Mouse (Mus musculus): Measurements from ENCODE around the gene Dkk3. TPM values are rescaled to one million over a fixed set of nuclear protein-coding genes. Genes with fewer than 3 reads are reported as not detected.

The Dkk3 gene
- total RNA-seq, 1 experiment, result 8.6 TPM

DNA sequence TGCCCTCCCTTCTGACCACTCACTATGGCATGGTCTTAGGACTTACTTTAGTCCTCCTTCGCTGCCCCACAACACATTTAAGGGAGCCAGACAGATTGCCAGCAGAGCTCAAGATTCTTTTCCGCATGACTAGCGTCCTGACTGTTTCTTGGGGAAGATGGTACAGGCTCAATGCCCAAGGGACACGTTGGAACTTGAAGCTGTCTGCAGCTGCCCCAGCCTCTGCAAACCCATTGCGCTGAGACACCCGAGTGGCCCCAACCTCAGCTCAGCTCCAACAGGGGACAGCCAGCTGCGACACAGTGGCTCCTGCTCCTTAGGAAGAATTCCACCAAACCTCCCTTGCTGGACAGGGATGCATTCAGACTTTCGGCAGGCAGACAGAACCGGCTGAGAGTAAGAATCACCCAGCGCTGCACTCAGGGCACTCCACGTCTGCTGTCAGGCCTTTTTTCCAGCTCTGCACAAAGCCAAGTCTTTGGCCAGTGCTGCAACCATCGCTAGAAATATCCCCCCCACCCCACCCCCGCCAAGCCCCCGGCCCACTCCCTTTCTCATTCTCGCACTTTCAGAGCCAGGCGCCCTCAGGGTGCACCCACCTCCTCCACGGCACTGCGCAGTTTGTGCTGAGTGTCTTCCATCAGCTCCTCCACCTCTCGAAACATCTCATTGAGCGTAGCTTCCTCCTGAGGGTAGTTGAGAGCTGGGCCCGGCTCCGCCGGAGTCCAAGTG lies 1.1 kb downstream of the Dkk3 start:
- Histone ChIP-seq H3K4me3 (ENCODE audit: insufficient read depth in 1 of 2, low read depth in 1 of 2, low read length in 2 of 2, poor library complexity in 1 of 2, severe bottlenecking in 1 of 2) (peak overlapping the region; percentile 60 to 76), H3K27ac (ENCODE audit: insufficient read depth, low read depth, low read length, poor library complexity, severe bottlenecking) (no peak overlapping the region), H3K4me1 (ENCODE audit: control insufficient read depth in 2 of 2, insufficient read depth in 2 of 2, low read length in 2 of 2, poor library complexity in 1 of 2) (peaks cover 0 to 10% of the 10 kb centered on the region in 2 experiments; a peak in 2 of 4 replicates), H3K9ac (ENCODE audit: insufficient read depth, low read depth, low read length, poor library complexity, severe bottlenecking) (peak overlapping the region; percentile 29; the same call in 1 of the 2 replicates), H3K36me3 (ENCODE audit: control insufficient read depth, insufficient read depth, low read length, poor library complexity, severe bottlenecking) (no peaks in the 10 kb centered on the region), H3K9me3 (ENCODE audit: control insufficient read depth, insufficient read depth, low read depth, low read length) (no peaks in the 10 kb centered on the region)
- in situ Hi-C loops (cut with MboI; ENCODE audit: low sequenced_read_pairs in 2 of 2, unreplicated experiment in 2 of 2), result no loop called here
- TF ChIP-seq HCFC1 (IDR thresholded peaks at IDR 0.05; ENCODE audit: borderline replicate concordance, insufficient read depth, low read length), result no peak
- no peak for TF ChIP-seq CHD2 (IDR thresholded peaks at IDR 0.05; ENCODE audit: low read depth, low read length)
- no peak for TF ChIP-seq ZNF384 (IDR thresholded peaks at IDR 0.05; ENCODE audit: low read depth, low read length)
- TF ChIP-seq ZC3H11A (IDR thresholded peaks at IDR 0.05; ENCODE audit: borderline replicate concordance, low read depth, low read length), result no peak
- TF ChIP-seq MAFK (IDR thresholded peaks at IDR 0.05; ENCODE audit: insufficient read depth, low read depth, low read length), result no peak
- DNase-seq (ENCODE audit: low read depth, low spot score), result no peak

DNA sequence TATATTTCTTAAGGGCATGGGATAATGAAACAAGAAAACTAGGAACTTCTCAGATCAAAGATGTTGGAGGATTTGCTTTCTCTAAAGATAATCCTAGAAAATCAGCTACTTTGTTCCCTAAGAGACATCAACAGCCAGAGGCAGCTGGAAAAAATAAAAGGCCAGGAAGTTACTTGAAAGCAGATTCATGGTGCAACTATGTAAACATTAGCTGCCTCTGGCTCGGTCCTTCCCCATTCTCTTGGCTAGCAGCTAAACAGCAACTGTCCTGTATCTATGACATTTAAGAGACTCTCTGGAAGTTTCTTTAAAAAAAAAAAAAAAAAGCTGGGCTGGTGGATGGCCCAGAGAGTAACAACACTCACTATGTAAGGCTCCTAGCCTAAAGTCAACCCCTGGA lies 3.7 kb downstream of the Dkk3 start:
- no peak overlapping the region for H3K4me3 ChIP-seq (ENCODE audit: insufficient read depth in 1 of 2, low read depth in 1 of 2, low read length in 2 of 2, poor library complexity in 1 of 2, severe bottlenecking in 1 of 2)
- TF ChIP-seq MAFK (IDR thresholded peaks at IDR 0.05; ENCODE audit: insufficient read depth, low read depth, low read length), result no peak
- TF ChIP-seq ZC3H11A (IDR thresholded peaks at IDR 0.05; ENCODE audit: borderline replicate concordance, low read depth, low read length), result no peak
- TF ChIP-seq CHD2 (IDR thresholded peaks at IDR 0.05; ENCODE audit: low read depth, low read length), result no peak
- no peak for TF ChIP-seq HCFC1 (IDR thresholded peaks at IDR 0.05; ENCODE audit: borderline replicate concordance, insufficient read depth, low read length)
- no peak for TF ChIP-seq ZNF384 (IDR thresholded peaks at IDR 0.05; ENCODE audit: low read depth, low read length)
- H3K9ac ChIP-seq (ENCODE audit: insufficient read depth, low read depth, low read length, poor library complexity, severe bottlenecking), result no peak overlapping the region
- H3K36me3 ChIP-seq (ENCODE audit: control insufficient read depth, insufficient read depth, low read length, poor library complexity, severe bottlenecking), result no peaks in the 10 kb centered on the region
- H3K27ac ChIP-seq (ENCODE audit: insufficient read depth, low read depth, low read length, poor library complexity, severe bottlenecking), result no peak overlapping the region
- H3K4me1 ChIP-seq (ENCODE audit: control insufficient read depth in 2 of 2, insufficient read depth in 2 of 2, low read length in 2 of 2, poor library complexity in 1 of 2), result peaks cover 0 to 10% of the 10 kb centered on the region in 2 experiments; a peak in 2 of 4 replicates
- no peaks in the 10 kb centered on the region for H3K9me3 ChIP-seq (ENCODE audit: control insufficient read depth, insufficient read depth, low read depth, low read length)
- in situ Hi-C loops (cut with MboI; ENCODE audit: low sequenced_read_pairs in 2 of 2, unreplicated experiment in 2 of 2), result no loop called here
- DNase-seq (ENCODE audit: low read depth, low spot score), result no peak

DNA sequence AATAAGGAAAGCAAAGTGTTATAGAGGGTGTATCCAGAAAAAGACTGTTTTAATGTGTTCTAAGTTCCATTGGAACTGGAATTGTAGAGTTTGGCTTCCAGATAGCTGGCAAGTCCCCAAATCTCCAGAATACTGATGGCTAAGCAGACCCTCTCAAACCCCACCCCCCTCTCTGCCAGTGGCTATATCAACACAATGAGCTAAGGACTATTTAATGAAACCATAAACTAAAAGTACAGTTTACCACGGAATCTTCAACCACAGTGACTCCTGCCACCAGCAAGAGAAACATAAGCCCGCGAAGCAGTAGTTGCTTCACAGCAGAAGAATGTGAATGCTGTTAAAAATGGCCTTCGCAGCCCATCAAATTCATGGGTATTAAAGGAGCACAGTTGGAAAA lies 4.4 kb downstream of the Dkk3 start:
- DNase-seq (ENCODE audit: low read depth, low spot score), result no peak
- H3K9me3 ChIP-seq (ENCODE audit: control insufficient read depth, insufficient read depth, low read depth, low read length), result no peaks in the 10 kb centered on the region
- in situ Hi-C loops (cut with MboI; ENCODE audit: low sequenced_read_pairs in 2 of 2, unreplicated experiment in 2 of 2), result no loop called here
- H3K4me1 ChIP-seq (ENCODE audit: control insufficient read depth in 2 of 2, insufficient read depth in 2 of 2, low read length in 2 of 2, poor library complexity in 1 of 2), result peaks cover 0 to 10% of the 10 kb centered on the region in 2 experiments; a peak in 2 of 4 replicates
- TF ChIP-seq CHD2 (IDR thresholded peaks at IDR 0.05; ENCODE audit: low read depth, low read length) (no peak), HCFC1 (IDR thresholded peaks at IDR 0.05; ENCODE audit: borderline replicate concordance, insufficient read depth, low read length) (no peak), MAFK (IDR thresholded peaks at IDR 0.05; ENCODE audit: insufficient read depth, low read depth, low read length) (no peak), ZC3H11A (IDR thresholded peaks at IDR 0.05; ENCODE audit: borderline replicate concordance, low read depth, low read length) (no peak), ZNF384 (IDR thresholded peaks at IDR 0.05; ENCODE audit: low read depth, low read length) (no peak)
- H3K36me3 ChIP-seq (ENCODE audit: control insufficient read depth, insufficient read depth, low read length, poor library complexity, severe bottlenecking), result no peaks in the 10 kb centered on the region
- no peak overlapping the region for H3K9ac ChIP-seq (ENCODE audit: insufficient read depth, low read depth, low read length, poor library complexity, severe bottlenecking)
- H3K4me3 ChIP-seq (ENCODE audit: insufficient read depth in 1 of 2, low read depth in 1 of 2, low read length in 2 of 2, poor library complexity in 1 of 2, severe bottlenecking in 1 of 2), result no peak overlapping the region
- no peak overlapping the region for H3K27ac ChIP-seq (ENCODE audit: insufficient read depth, low read depth, low read length, poor library complexity, severe bottlenecking)

DNA sequence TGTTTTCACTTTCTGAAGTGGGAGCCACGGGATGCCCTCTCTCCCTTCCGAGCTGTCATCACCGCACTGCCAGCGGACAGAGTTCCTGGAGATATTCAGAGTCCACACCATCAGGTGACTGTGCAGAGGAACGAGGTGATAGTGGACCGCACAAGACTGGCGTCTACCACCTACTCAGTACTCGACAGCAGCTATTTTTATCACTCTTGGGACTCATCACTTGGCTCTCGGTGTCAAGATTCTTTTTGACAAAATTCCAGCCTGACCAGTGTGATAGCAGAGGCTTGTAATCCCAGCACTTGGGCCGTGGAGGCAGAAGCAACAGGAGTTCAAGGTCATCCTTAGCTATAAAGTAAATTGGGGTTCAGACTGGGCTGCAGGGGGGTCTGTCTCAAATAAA lies 9.7 kb downstream of the Dkk3 start:
- TF ChIP-seq ZNF384 (IDR thresholded peaks at IDR 0.05; ENCODE audit: low read depth, low read length), result no peak
- no peak for TF ChIP-seq MAFK (IDR thresholded peaks at IDR 0.05; ENCODE audit: insufficient read depth, low read depth, low read length)
- no peak for TF ChIP-seq CHD2 (IDR thresholded peaks at IDR 0.05; ENCODE audit: low read depth, low read length)
- no peak for TF ChIP-seq HCFC1 (IDR thresholded peaks at IDR 0.05; ENCODE audit: borderline replicate concordance, insufficient read depth, low read length)
- no peak for TF ChIP-seq ZC3H11A (IDR thresholded peaks at IDR 0.05; ENCODE audit: borderline replicate concordance, low read depth, low read length)
- no peak for DNase-seq (ENCODE audit: low read depth, low spot score)
- in situ Hi-C loops (cut with MboI; ENCODE audit: low sequenced_read_pairs in 2 of 2, unreplicated experiment in 2 of 2), result no loop called here
- Histone ChIP-seq H3K4me3 (ENCODE audit: insufficient read depth in 1 of 2, low read depth in 1 of 2, low read length in 2 of 2, poor library complexity in 1 of 2, severe bottlenecking in 1 of 2) (no peak overlapping the region), H3K9ac (ENCODE audit: insufficient read depth, low read depth, low read length, poor library complexity, severe bottlenecking) (no peak overlapping the region), H3K27ac (ENCODE audit: insufficient read depth, low read depth, low read length, poor library complexity, severe bottlenecking) (no peak overlapping the region), H3K4me1 (ENCODE audit: control insufficient read depth in 2 of 2, insufficient read depth in 2 of 2, low read length in 2 of 2, poor library complexity in 1 of 2) (no peaks in the 10 kb centered on the region; a peak in 1 of 4 replicates), H3K9me3 (ENCODE audit: control insufficient read depth, insufficient read depth, low read depth, low read length) (no peaks in the 10 kb centered on the region), H3K36me3 (ENCODE audit: control insufficient read depth, insufficient read depth, low read length, poor library complexity, severe bottlenecking) (no peaks in the 10 kb centered on the region)

Data from ES-E14 (cell line).